Mouse (Mus musculus) bone marrow macrophage, adult 2 months (primary cell): ENCODE measurements at regions not wholly inside any gene's neighbourhood (a gene's known extent, or its start where the extent isn't known, plus 50 kb on each side); places are given as distances from the start of the nearest gene placed in this dataset.

Experiments
- CTCF ChIP-seq: IDR thresholded peaks from 2 replicates; pipeline ENCODE4 v1.5.1; 2012; ENCODE audit warnings: low read depth, mild to moderate bottlenecking, low read length, moderate library complexity
- POLR2A ChIP-seq: IDR thresholded peaks from 2 replicates; pipeline ENCODE4 v1.6.1; 2012; ENCODE audit warnings: mild to moderate bottlenecking, low read depth, low read length, borderline replicate concordance

- no peak for TF ChIP-seq CTCF
- TF ChIP-seq POLR2A, result no peak
Measured at GRCm38 (mm10) chr7:36977819-36978218, 279.9 kb downstream of the Tshz3 start.
